Mouse (Mus musculus) layer of hippocampus, postnatal 10 days (tissue): ENCODE data around the gene Polk. TPM values are rescaled to one million over a fixed set of nuclear protein-coding genes. Genes with fewer than 3 reads are reported as not detected.

Experiments used
- DNase-seq, 2 experiments: peaks; one replicate each; pipeline ENCODE4 v3.0.0; 2021; ENCODE audit warnings: low spot score in 2 of 2
- total RNA-seq, 2 experiments: library from RNA; stranded (reverse); gene quantifications; 2 replicates each; pipeline ENCODE4 v1.2.3; 2021

The Polk gene
- total RNA-seq, 2 experiments from 2014 or later: 9.8 to 10.2 TPM

DNA sequence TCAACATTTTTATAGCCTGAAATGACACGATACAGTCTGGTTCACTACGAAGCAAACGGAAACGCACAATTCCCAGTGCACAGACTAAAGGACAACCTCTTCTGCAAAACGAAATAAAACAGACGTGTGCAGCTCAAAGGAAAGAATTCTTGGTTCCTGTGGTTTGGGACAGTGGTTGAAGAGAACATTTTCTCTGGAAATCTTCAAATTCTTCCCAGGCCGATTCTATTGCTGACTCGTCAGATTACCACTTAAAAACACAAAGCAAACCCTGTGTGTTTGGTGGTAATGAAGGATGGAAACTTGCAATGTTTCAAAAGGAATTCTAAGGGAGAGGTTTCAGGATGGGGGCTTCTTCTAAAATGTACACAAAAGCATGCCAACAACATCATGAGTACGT is 12.3 kb downstream of the Polk start:
- DNase-seq: no peak

DNA sequence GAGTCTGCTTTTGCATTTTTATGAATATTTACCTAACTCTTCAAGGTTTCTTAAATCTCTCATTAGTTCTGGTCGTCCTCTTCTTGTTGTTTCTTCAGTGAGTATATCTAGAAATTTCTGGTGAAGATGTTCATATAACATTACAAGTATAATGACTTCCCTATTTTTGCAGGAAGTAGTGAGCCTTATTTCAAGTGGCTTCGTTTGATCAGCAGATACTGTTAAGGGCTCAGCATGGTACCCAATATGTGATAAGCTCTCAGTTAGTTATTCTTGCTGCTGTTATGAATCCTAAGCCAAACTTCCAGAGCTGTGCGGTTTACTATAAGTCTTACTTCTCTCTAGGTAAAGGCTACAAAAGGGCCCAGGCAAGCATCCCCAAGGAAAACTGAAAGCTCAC is 12.8 kb downstream of the Polk start:
- DNase-seq: no peak

DNA sequence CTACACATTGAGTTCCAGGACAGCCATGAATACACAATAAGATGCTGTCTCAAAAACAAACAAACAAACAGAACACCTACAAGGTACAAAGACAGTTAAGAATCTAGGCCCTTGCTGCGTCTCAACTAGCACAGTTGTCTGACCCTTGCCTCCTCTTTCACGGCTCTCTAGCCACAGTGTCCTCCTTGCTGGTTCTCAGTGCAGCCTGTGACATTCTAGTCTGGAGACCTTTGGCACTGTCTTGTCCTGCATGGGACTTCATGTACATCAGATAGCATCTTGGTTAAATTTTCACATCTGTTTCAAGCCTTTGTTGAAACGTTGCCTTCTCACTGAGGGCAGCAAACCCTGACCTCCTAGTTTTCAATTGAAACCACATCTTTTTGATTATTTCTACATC is 13.6 kb downstream of the Polk start:
- DNase-seq: no peak

- DNase-seq: no peak
Observed at GRCm38 (mm10) chr13:96527856-96528255, 14.5 kb downstream of the Polk start.

- no peak for DNase-seq
Observed at GRCm38 (mm10) chr13:96527022-96527421, 15.4 kb downstream of the Polk start.

GRCm38 (mm10) chr13:96521294-96521693 is 21.1 kb downstream of the Polk start:
- no peak for DNase-seq

DNA sequence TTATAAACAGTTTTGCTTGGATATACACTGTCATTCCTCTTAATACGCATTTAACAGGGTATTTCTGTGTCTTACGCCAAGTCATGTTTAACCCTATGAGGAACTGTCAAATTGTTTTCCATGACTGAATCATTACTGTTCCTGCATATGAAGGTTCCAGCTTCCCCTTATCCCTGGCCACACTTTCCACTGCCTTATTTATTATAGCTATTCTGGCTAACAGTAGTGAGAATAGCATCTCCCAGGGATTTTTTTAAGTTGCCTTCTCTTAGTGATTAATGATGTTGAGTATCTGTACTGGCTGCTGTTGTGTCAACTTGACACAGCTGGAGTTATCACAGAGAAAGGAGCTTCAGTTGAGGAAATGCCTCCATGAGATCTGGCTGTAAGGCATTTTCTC is 25.0 kb downstream of the Polk start:
- no peak for DNase-seq

DNA sequence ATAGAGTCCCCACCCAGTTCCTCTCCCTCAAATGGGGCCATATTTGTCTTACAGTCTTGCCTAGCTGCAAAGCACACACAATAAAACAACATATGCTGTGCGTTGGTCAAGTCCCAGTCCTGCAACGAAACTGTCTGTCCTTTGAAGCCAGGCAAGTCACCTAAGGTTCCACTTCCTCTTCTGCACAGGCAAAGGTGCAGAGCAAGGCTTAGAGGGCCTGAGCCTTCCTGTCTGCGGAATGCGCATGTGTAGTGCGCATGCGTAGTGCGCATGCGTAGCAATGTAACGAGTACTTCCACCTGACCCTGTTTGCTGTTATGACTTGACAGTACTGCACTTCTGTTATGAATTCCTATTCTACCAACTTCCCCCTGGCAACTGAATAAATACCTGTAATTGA is 26.1 kb downstream of the Polk start:
- DNase-seq: no peak

GRCm38 (mm10) chr13:96514154-96514942 is 28.0 kb downstream of the Polk start:
- no peak for DNase-seq

DNA sequence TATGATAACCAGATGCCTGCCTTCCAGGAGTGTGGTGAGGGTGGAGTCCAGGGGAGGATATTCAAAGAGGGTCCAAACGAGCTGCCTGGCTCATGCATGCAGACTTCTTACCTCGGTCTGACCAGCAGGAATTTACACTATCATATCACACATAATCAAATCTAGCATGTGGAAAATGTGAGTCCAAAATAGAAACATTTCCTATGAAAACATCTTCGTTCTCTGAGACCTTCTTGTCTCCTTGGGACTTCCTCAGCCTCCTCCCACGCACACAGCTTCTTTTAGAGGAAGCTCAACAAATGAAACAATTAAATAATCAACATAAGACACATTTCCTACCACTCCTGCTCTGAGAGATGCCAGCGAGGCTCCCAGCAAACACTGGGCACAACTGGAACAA is 30.5 kb downstream of the Polk start:
- DNase-seq: no peak

DNA sequence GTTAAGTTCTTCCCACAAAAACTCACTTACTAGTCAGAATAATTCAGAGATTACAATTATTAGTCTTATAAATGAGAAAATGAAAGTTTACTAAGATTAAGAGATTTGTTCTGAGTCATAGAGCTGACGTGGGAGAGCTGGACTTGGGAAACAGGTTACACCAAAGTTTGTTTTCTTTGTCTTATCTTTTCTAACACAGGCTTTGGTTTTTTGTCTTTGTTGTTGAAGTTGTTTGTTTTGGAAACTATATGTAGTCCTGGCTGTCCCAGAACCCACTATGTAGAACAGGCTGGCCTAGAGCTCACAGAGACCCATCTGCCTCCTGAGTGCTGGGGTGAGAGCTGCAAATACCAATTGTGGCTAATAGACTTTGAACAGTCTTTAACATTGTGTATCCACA is 31.1 kb downstream of the Polk start:
- DNase-seq: no peak

GRCm38 (mm10) chr13:96510635-96511034 is 31.7 kb downstream of the Polk start:
- no peak for DNase-seq

DNA sequence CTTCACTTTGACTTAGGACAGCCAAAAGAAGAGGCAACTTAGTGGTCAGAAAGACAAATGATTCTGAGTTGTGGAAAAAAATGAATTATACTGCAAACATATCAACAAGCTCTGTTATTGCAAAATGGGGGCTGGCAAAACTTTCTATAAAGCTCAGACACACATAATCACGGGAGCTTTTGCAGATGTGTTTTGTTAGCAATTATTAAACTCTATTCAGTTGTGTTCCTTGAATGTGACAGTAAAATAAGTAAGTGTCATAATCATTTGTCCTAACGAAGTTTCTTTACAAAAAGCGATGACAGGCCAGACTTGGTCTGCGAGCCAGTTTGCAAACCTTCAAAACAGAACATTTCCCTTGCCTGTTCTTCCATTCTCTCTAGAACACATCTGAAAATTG is 34.8 kb downstream of the Polk start:
- no peak for DNase-seq

GRCm38 (mm10) chr13:96506313-96506712 is 36.1 kb downstream of the Polk start:
- no peak for DNase-seq

DNA sequence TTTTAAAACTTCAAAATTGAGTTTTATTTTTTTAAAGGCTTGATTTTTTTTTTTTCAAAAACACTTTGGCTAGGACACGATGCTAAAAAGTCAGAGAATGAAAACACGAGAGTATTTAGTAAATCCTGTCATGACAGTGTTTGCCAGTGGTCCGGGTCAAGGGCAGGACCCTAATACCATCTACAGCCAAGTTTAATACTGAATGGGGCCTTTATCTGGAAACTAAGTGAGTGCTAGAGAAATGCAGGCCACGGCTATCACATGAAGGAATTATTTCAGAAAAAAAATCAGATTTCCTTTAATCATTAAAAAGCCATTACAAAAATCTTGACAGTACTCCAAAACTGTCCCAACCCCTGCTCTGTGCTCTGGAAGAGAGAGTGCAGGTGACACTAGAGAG is 36.7 kb downstream of the Polk start:
- DNase-seq: no peak

DNA sequence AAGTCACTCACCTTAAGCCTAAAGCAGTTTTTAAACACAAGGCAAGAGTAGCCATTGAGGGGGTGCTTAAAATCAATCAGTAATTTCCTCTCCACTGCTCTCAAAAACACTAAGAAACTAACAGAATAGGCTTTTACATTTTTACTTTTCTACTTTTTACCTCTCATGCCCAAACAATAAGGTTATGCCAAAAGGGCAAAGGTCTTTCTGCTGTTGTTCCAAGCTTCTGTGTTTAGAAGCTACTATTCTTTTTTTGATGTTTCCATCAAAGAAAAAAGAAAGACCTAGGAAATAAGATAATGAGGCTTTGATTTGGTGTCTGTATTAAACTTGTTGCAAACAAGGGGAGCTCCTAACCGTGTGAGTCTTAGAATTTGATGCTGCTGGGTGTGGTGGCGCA is 42.5 kb downstream of the Polk start:
- no peak for DNase-seq

- DNase-seq: no peak
Observed at GRCm38 (mm10) chr13:96496630-96497029, 45.7 kb downstream of the Polk start.

- no peak for DNase-seq
Observed at GRCm38 (mm10) chr13:96490433-96490832, 51.9 kb downstream of the Polk start, which contains the start of gene Gm17622. Gene Gm17622, plus strand, starts transcription at chr13:96490733.

DNA sequence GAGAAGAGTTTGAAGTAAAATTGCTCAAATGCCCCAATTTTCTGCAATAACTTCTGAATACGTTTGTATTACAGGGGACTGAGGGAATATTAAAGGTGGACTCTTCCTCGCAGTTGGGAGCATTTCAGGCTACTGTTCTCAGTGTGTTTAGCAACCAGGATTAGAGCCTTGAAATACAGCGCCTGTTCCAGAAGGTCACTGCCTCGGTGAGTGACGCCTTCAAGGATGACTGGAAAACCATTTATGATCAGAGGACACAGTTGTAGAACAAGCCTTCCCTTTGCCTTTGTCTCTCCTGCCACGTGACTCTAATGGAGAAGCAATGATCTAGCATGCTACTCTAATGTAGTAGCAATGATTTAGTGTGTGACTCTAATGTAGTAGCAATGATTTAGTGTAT is 54.4 kb downstream of the Polk start:
- no peak for DNase-seq

DNA sequence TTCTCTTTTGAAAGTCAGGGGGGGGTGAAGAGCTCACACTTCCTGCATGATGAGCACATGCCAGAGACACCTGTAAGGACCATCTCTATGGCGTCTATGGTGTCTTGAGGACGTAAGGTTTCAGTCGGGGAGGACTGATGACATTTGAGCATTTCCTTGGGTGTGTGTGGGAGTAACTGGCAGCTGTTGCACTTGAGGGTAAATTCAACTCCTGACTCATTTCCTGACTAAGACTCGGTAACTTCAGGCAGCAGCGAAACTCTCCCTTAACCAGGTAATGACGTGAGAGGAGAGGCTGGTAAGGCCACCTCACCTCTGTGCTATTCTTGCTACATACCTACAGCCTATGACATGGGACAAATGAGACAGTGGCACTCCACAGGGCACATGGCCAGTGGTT is 55.1 kb downstream of the Polk start:
- no peak for DNase-seq

DNA sequence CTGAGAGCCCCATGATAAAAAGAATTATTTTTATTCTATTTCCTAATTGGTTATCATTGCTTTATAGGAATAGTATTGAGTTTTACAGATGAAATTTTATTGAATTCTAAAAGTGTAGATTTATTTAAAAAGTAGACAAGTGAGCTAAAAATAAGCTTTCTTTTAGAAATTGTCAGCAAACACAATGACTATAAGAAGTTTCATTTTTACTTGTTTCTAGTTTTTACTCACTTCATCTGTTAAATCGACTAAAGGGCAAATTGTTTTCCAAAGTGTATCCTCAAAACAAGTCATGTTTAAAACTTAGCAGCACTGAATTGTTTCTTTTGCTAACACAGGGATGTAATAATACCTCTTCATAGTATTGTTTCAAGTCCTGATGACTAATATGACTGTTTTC is 63.4 kb downstream of the Polk start:
- no peak for DNase-seq

GRCm38 (mm10) chr13:96477226-96477625 is 65.2 kb downstream of the Polk start:
- no peak for DNase-seq

GRCm38 (mm10) chr13:96470957-96471356 is 71.4 kb downstream of the Polk start, which contains the start of gene Ankdd1b:
Gene Ankdd1b, minus strand, starts transcription at chr13:96471198.
- DNase-seq: peak in 1 of 2 experiments; percentile 9
